Mouse (Mus musculus) heart, postnatal 10 days (tissue): Measurements from ENCODE around the gene Pet100. TPM values are rescaled to one million over a fixed set of nuclear protein-coding genes. Genes with fewer than 3 reads are reported as not detected.
"Not testable (repeated sequence)": the region's sequence is repeated elsewhere in the genome, so short reads cannot be mapped to it uniquely, and the experiment has no call there.

Experiments
- DNase-seq, 2 experiments: peaks; one replicate each; pipeline ENCODE4 v3.0.0; 2021
- intact Hi-C: fragments of 180-260 bp; cut with DNase I; formaldehyde crosslinking; loops from one replicate; pipeline ENCODE4 v1.15.1; 2025
- total RNA-seq, 2 experiments: library from RNA; stranded (reverse); gene quantifications; 2 replicates each; pipeline ENCODE4 v1.2.3; 2021

The Pet100 gene
- 10 to 100 TPM; 69.8 to 76.2 TPM for total RNA-seq

DNA sequence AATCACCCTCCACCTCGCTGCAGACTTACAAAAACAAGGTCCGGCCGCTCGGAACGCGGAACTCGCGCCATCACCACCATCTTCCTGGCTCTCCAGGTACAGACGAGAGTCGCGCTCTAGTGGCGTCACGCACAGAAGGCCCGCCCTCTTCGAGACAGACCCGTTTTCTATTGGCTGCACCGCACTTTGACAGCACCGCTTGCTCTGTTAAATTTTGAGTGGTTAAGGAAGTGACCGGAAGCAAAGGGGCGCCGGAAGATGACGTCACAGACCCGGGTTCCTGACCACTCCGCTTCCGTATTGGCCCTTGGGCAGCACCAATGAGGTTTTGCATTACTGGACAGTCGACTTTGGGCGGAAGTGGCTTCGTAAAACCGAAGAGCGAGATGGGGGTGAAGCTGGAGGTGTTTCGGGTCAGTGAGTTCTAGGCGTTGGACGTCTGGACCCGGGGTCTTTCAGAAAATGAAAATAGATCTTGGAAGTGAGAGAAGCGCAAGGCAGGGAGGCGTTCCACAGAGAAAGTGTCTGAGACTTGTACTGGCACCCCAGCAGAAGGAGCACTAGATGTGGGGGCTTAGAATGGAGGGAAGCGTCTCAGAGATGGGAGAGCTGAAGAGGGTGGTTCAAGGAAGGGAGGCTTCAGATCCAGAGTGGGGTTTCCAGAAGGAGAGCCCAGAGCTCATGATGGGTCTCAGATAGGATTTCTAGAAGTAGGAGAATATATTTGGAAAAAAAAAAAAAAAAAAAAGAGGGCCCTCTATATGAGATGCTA, at the start of gene Pet100, which contains the start of gene Xab2:
TSS of gene Pet100 (plus strand) at position 350 of the 772 bp plus-strand sequence.
TSS of gene Xab2 (minus strand) at position 118 of the 772 bp plus-strand sequence.
- intact Hi-C loops: loop anchor here (1.0 to 10.0 kb wide), 3 partner anchors 55 to 633 kb away; partner anchors contain the start of genes Ctxn1, Snapc2 and Trappc5
- DNase-seq: peak; percentile 99

GRCm38 (mm10) chr8:3574546-3574945, 46.8 kb upstream of the Pet100 start:
- intact Hi-C loops: no loop called here

DNA sequence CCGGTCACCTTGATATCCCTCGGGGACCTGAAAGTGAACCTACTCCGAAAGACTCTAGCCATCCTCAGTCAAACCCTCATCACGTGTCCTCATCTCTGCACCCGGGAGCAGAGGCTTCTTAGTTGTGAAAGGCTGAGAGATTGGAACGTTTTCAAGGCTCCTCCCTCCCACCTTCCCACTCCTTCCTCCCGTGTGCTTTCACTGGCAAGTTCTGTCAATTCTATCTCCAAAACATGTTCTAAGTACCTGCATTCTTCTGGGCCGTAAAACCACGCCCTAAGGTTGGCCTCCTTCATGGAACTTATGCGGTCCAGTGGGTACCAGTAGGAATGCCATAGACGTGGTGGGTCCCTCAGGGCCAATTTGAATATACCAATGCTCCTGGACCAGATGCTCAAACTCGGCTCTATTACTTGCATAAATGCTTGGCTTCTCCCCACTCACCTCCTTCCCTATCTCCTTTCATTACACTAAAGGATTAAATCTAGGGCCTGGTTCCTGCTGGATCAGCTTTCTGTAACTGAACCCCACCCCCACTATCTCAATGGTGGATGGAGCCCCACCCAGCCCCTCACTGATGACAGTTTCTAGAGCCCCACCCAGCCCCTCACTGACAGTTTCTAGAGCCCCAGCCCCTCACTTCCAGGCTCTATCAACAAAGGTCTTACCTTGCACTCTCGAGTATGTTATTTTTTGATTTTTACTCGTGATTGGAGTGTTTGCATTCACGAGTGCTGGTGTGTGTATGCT, 45.0 kb upstream of the Pet100 start:
- intact Hi-C loops: no loop called here
- no peak for DNase-seq

More at GRCm38 (mm10) chr8:3574546-3574945, 46.8 kb upstream of the Pet100 start:
- no peak for DNase-seq

DNA sequence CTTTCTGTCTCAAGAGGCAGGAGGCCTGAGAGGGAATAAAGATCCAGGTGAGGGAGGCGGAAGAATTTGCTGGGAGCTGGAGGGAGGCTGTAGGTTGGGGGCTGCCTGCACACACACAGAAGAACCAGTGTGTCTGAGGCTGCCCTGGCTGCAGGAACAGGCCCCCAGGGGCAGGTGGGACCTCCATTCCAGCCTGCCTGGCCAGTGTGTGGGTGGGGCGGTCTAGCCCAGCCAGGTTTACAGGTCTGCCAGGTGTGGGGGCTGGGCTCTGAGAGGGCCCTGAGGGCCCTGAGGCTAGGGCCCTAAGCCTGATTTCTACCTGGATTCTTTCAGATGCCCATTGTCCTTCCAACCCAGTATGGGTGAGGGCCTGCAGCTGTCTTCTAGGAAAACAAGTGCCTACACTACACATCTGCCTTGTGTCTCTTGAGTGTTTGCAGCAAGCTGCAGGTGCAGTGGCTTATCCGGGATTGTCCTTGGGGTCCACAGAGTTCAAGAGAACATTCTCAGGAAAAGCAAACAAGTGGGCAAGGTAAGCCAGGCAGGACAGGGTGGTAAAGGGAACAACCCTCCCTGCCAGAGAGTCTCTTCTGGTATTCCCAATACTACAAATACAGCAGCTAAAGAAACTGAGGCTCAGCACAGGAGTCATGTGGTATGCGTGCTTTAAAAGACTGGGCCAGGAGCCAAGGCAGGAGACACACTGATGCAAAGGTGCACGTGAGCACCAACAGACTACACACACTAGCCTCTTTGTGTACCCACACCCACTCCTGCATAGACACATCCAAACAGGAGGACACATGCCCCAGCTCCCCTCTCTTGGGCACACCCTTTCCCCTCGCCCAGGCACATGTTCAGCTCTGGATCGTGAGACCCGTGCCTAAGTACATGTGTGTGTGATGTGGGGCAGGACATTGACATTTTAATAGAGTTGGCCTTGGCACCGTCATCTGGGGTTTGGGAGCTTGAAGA, 41.7 kb upstream of the Pet100 start:
- DNase-seq: no peak
- intact Hi-C loops: no loop called here

DNA sequence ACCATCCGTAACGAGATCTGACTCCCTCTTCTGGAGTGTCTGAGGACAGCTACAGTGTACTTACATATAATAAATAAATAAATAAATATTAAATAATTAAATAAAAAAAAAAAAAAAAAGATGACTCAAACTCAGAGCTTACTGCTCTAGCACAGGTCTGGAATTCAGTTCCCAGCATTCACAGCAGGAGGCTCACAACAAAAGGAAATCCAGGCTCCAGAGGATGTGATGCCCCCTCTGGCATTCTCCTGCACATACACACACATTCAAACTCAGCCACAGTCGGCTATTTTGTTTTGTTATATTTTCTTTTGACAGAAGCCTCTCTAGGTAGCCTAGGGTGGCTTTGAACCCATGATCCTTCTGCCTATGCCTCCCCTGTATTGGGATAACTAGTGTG, 39.4 kb upstream of the Pet100 start:
- intact Hi-C loops, DNase-seq: not testable (repeated sequence)

DNA sequence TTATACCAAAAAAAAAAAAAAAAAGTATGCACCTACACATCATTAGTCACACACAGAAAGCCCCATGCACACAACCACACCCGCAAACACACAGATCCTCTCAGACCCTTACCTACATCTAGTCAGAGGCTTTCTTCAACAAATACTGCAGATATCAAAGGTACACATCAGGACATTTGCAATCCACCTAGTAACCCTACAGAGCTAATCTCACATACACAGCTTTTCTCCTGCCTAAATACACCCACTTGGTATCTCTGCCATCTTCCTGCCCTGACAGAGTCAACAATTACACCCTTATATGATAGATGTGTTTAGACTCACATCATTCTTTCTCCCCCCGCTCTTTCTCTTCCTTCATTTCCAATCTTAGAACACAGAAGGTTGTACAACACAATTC, 34.9 kb upstream of the Pet100 start:
- no peak for DNase-seq
- intact Hi-C loops: no loop called here

DNA sequence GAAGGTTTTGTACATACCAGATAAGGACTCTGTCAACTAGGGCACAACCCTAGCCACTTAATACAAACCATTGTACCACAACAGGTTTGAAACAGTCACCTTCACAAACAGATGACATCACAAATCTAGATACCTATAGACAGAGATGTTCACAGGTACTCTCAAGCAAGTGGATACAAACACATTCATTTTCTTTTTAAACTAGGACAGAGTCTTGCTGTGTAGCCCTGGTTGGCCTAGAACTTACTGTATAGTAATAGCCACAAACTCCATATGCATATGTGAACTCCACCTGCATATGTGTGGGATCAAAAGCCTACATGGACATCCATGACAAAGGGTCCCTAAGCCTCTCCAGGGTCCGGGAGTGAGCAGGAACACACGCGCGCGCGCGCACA, 34.4 kb upstream of the Pet100 start, which contains the start of gene Camsap3:
TSS of gene Camsap3 (plus strand) at position 301 of the 398 bp plus-strand sequence.
- no peak for DNase-seq
- intact Hi-C loops: no loop called here

- peak; percentile 30 to 31 for DNase-seq
Observed at GRCm38 (mm10) chr8:3587391-3588257, 33.7 kb upstream of the Pet100 start.

DNA sequence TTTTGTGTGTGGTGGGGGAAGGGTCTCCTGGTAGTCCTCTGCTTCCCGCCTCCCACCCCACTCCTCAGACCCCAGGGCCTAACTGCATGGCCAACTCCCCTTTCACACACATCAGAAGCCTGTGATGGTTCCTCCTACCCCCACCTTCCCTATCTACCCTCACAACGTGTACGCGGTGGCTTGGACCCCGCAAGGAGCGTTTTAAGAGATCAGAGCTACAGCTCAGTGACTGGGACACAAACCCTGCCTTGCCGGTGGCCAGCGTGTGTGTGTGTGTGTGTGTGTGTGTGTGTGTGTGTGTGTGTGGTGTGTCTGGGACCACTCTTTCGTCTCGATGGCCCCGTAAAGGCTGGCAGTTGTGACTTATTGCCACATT, 33.1 kb upstream of the Pet100 start:
- no peak for DNase-seq
- intact Hi-C loops: no loop called here

More at GRCm38 (mm10) chr8:3587391-3588257, 33.7 kb upstream of the Pet100 start:
- intact Hi-C loops: no loop called here

DNA sequence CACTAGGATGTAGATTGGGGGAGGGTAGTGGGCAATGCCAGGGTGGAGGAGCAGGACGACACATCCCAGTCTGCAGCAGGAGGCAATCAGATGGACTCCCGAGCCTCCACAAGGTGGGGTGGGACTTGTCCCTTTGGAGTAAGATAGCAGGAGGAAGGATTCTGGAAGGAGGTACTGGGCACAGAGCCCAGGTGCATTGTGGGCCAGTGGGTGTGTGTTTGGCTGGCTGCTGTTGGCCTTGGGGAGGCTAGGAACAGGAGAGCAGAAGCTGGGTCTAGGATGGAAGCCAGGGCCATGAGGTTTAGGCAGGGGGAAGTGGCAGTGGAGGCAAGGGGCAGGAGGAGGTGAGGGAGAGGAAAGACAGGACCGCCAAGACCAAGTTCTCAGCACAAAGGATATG, 27.9 kb upstream of the Pet100 start:
- DNase-seq: no peak

DNA sequence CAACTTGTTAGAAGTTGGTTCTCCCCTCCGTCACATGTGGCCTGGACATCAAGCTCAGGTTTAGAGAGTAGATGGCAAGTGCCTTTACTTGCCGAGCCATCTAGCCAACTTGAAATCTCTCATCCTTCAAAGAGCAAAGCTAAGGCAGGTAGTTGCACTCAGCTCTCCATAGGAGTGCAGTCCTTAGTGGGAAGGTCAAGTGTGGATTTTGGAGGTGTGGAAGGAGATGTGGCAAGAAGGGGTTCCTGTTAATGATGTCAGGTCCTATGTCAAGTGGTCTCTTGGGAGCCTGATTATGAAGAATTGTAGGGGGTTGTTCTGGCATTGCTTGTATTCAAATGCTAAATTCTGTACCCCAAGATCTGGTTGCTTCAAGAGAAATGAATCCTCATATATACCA, 26.9 kb upstream of the Pet100 start:
- intact Hi-C loops: no loop called here
- DNase-seq: no peak

More for the DNA sequence above, 27.9 kb upstream of the Pet100 start:
- intact Hi-C loops: no loop called here

DNA sequence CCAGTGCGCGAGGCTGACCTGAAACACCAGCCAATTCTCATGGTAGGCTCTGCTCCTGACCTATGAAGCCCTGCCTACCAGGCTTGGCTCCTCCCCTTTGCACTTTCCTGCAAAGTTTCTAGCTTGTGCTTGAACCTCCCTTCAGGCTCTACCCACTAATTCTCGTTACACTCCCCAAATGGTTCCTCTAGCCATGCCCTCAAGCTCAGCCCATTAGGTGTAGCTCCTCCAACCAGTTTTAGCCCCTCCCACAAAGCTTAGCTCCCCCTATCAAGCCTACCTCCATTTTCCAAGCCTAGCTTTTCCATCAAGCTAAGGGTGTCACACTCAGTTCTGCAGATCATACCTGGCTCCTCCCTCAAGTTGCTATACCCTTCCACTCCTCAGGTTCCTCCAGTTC, 23.3 kb upstream of the Pet100 start:
- intact Hi-C loops: no loop called here
- no peak for DNase-seq

DNA sequence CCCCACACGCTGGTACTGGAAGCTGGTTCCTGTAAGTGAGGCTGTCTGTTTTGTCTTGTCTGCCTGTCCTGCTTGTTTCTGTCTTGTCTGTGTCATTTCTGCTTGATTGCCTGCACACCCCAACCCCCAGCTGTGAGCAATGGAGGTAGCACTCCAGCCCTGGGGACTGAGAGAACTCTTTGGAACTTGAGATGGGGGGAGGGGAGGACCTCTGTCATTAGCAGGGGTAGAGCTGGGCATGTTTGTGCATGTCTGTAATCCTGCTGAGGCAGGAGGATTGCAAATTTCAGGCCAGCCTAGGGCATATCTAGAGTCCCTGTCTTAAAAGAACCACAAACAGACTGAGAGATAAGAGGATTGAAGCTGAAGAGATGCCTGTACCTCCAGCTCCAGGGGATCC, 22.1 kb upstream of the Pet100 start:
- no peak for DNase-seq
- intact Hi-C loops: no loop called here

GRCm38 (mm10) chr8:3600401-3600800, 20.9 kb upstream of the Pet100 start:
- peak; percentile 75 to 82 for DNase-seq
- intact Hi-C loops: no loop called here

GRCm38 (mm10) chr8:3603439-3603838, 17.9 kb upstream of the Pet100 start:
- intact Hi-C loops: no loop called here

GRCm38 (mm10) chr8:3606593-3606992, 14.8 kb upstream of the Pet100 start:
- no peak for DNase-seq
- intact Hi-C loops: no loop called here

More at GRCm38 (mm10) chr8:3603439-3603838, 17.9 kb upstream of the Pet100 start:
- DNase-seq: no peak

DNA sequence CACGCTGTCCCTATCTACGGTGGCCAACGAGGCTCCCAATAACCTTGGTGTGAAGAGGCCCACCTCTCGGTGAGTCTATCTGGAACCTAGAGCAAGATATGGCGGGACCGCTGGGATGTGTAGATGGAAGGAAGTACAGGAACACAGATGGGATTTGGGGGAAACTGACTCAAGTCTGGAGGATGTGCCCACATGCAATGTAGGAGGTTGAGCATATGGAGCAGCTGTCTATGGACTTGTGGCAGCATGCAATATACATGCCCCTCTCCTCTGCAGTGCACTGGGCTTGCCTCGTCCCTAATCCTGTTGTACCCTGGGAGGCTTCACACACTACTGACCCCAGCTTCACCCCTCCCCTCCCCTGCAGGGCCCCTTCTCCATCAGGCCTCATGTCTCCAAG, 13.5 kb upstream of the Pet100 start:
- DNase-seq: no peak
- intact Hi-C loops: no loop called here

GRCm38 (mm10) chr8:3609046-3609815, 12.1 kb upstream of the Pet100 start:
- DNase-seq: no peak
- intact Hi-C loops: no loop called here

DNA sequence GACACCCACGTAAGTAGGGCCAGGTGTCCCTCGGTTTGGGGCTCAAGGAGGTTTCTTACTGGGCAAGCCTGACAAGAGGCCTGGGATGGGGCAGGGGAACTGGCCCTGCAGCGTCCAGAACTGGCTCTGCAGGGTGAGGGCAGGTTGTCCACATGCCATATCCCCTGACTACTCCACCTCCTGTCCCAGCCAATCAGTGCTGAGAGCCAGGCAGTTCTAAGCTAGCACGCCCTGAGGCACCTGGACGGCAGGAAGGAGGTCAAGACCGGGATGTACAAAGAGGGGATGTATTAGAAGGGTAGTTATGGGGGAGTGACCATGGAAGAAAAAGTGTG, 11.6 kb upstream of the Pet100 start:
- intact Hi-C loops: no loop called here
- DNase-seq: no peak
